Mouse (Mus musculus): Measurements from ENCODE around the gene 4930519P11Rik.

DNA sequence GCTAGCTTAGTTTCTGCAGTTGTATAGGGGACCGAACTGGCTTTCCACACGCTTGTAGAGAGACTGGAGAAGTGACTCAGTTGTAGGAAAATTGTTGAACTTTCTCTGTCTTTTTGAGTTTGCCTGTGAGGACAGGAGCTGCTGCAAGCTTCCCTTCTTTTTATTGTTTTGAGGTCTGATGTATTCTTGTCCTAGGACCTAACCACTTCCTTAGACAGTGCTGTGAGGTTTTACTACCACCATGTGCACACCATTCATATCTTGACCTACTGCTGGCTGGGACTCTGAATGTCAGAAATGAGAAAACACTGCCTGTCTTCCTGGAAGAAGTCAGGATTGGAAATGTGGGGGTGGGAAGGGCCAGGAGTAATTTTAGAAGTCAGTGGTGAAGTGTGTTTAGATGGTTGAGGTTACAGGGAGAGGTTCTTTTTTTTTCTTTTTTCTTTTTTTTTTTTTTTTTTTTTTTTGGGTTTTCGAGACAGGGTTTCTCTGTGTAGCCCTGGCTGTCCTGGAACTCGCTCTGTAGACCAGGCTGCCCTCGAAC lies 46.4 kb upstream of the 4930519P11Rik start:
- TF ChIP-seq CTCF (IDR thresholded peaks at IDR 0.05; ENCODE audit: control insufficient read depth, insufficient read depth, low read length) (no peak), POLR2A (IDR thresholded peaks at IDR 0.05; ENCODE audit: borderline replicate concordance, control insufficient read depth, low read depth, low read length) (no peak)
